9 mouse cellular contexts compared by ENCODE assay signal in genomic region chr9:57147205-57148143, GRCm38 (mm10). TPM values are rescaled to one million over a fixed set of nuclear protein-coding genes. Genes with fewer than 3 reads are reported as not detected.
DNase-seq lines count a peak whose midpoint lies in the region; ATAC-seq lines count a peak whose summit lies in the region.
"Had no signal": no experiment of that assay in that cellular context is flagged by ENCODE, and none has a peak within 500 bp of the region (broad histone marks: within the 10 kb centered on the region; RNA-seq: fewer than 3 reads in every experiment).

No protein-coding gene starts in this region.

- 7% methylated on average over 19 of the region's 19 CpGs for WGBS in heart, embryonic 16.5 days
- WGBS in liver, embryonic 13.5 days (ENCODE audit: insufficient replicate concordance) = 10% methylated on average over 19 of the region's 19 CpGs
- whole genome bisulfite sequencing in stomach, embryonic 15.5 days = 6% methylated on average over 19 of the region's 19 CpGs

- H3K9me3 ChIP-seq in heart, embryonic 16.5 days (replicated peaks; ENCODE audit: control insufficient read depth, low read length) = no peaks in the 10 kb centered on the region
- H3K9me3 ChIP-seq in liver, embryonic 13.5 days (replicated peaks) = no peaks in the 10 kb centered on the region
- H3K9me3 ChIP-seq in stomach, embryonic 15.5 days = no peaks in the 10 kb centered on the region

- H3K4me3 ChIP-seq in heart, embryonic 16.5 days (ENCODE audit: low read length) = peak overlapping the region; percentile 60
- peak overlapping the region; percentile 65 for H3K4me3 ChIP-seq in liver, embryonic 13.5 days (replicated peaks)
- H3K4me3 ChIP-seq in stomach, embryonic 15.5 days (replicated peaks) = peak overlapping the region; percentile 53

- peaks cover 10% of the 10 kb centered on the region for H3K4me1 ChIP-seq in heart, embryonic 16.5 days (ENCODE audit: control insufficient read depth, insufficient read depth, low read length)
- peaks cover 22% of the 10 kb centered on the region for H3K4me1 ChIP-seq in liver, embryonic 13.5 days (replicated peaks)
- H3K4me1 ChIP-seq in stomach, embryonic 15.5 days = 0 out of 2 replicates have a peak, but pooled peaks cover 10% of the 10 kb centered on the region

- DNase-seq in cerebellum, adult 11 months = peak; percentile 40
- no peak for DNase-seq in cerebellum, adult 18-20 months
- DNase-seq in thymus, postnatal 4 days = peak; percentile 20
- DNase-seq in thymus, postnatal 25 days = no peak
- no peak for DNase-seq in liver, embryonic 13.5 days
- DNase-seq in c-Kit-positive CD71-positive TER-119-positive erythroid progenitor cells, embryonic 14.5 days (ENCODE audit: low spot score) = no peak

- peak overlapping the region; percentile 81 for H3K9ac ChIP-seq in heart, embryonic 16.5 days (ENCODE audit: low read length)
- peak overlapping the region; percentile 69 for H3K9ac ChIP-seq in liver, embryonic 13.5 days
- peak overlapping the region; percentile 57 for H3K9ac ChIP-seq in stomach, embryonic 15.5 days

- H3K27ac ChIP-seq in heart, embryonic 16.5 days (ENCODE audit: low read length) = peak overlapping the region; percentile 91
- H3K27ac ChIP-seq in liver, embryonic 13.5 days = peak overlapping the region; percentile 19; the same call in 1 of the 2 replicates
- peak overlapping the region; percentile 91 for H3K27ac ChIP-seq in stomach, embryonic 15.5 days

- H3K27me3 ChIP-seq in heart, embryonic 16.5 days (ENCODE audit: control insufficient read depth, insufficient read depth, low read length) = no peaks in the 10 kb centered on the region
- H3K27me3 ChIP-seq in liver, embryonic 13.5 days = no peaks in the 10 kb centered on the region
- H3K27me3 ChIP-seq in stomach, embryonic 15.5 days (replicated peaks) = no peaks in the 10 kb centered on the region
- H3K27me3 ChIP-seq: CH12.LX had no signal

- peak overlapping the region; percentile 72 for H3K4me2 ChIP-seq in heart, embryonic 16.5 days (ENCODE audit: low read depth, low read length)
- peak overlapping the region; percentile 82 for H3K4me2 ChIP-seq in liver, embryonic 13.5 days
- H3K4me2 ChIP-seq in stomach, embryonic 15.5 days = peak overlapping the region; percentile 71

- no peak for ATAC-seq in heart, embryonic 16.5 days (replicated peaks; ENCODE audit: extremely low read depth, insufficient read depth, low FRiP score)
- no peak; the same call in 1 of the 2 replicates for ATAC-seq in liver, embryonic 13.5 days (ENCODE audit: low read depth)
- no peak for ATAC-seq in stomach, embryonic 15.5 days (ENCODE audit: insufficient read depth, low FRiP score, low read depth)

- peaks cover under 1% of the 10 kb centered on the region; the same call in 1 of the 2 replicates for H3K36me3 ChIP-seq in heart, embryonic 16.5 days (ENCODE audit: control insufficient read depth, insufficient read depth)
- no peaks in the 10 kb centered on the region for H3K36me3 ChIP-seq in liver, embryonic 13.5 days
- 0 out of 2 replicates have a peak, but pooled peaks cover 4% of the 10 kb centered on the region for H3K36me3 ChIP-seq in stomach, embryonic 15.5 days

RNA-seq across cellular contexts. Expression of gene Neil1, which starts 0.6 kb away (rescaled TPM):
- polyA plus RNA-seq in heart, embryonic 16.5 days (2015; fragmentation: Nextera tagmentation; extraction: Ambion mirVana) = 7.7 and 8.1 TPM in 2 replicates
- polyA plus RNA-seq in liver, embryonic 13.5 days (2015; fragmentation: Nextera tagmentation; extraction: Ambion mirVana) = 1.6 and 1.9 TPM in 2 replicates
- 7.3 and 7.9 TPM in 2 replicates for polyA plus RNA-seq in stomach, embryonic 15.5 days (2015; fragmentation: Nextera tagmentation; extraction: Ambion mirVana)

RNA-seq across cellular contexts. Expression of gene Commd4, which starts 10.7 kb away (rescaled TPM):
- polyA plus RNA-seq in heart, embryonic 16.5 days (2015; fragmentation: Nextera tagmentation; extraction: Ambion mirVana) = 70.7 and 73.5 TPM in 2 replicates
- 51.1 and 58.1 TPM in 2 replicates for polyA plus RNA-seq in liver, embryonic 13.5 days (2015; fragmentation: Nextera tagmentation; extraction: Ambion mirVana)
- 87.0 and 90.3 TPM in 2 replicates for polyA plus RNA-seq in stomach, embryonic 15.5 days (2015; fragmentation: Nextera tagmentation; extraction: Ambion mirVana)

RNA-seq across cellular contexts. Expression of gene Man2c1, which starts 17.0 kb away (rescaled TPM):
- polyA plus RNA-seq in heart, embryonic 16.5 days (2015; fragmentation: Nextera tagmentation; extraction: Ambion mirVana) = 58.0 and 60.3 TPM in 2 replicates
- polyA plus RNA-seq in liver, embryonic 13.5 days (2015; fragmentation: Nextera tagmentation; extraction: Ambion mirVana) = 17.3 and 19.5 TPM in 2 replicates
- polyA plus RNA-seq in stomach, embryonic 15.5 days (2015; fragmentation: Nextera tagmentation; extraction: Ambion mirVana) = 63.1 and 71.1 TPM in 2 replicates

Comparison
In these comparisons a context has a peak if more than half of its experiments do, and no peak if none do; other contexts are left out.
1. DNase-seq: peak in cerebellum, adult 11 months (single experiment) and thymus, postnatal 4 days (single experiment); none in cerebellum, adult 18-20 months (0 of 2), thymus, postnatal 25 days (single experiment), liver, embryonic 13.5 days (single experiment) and c-Kit-positive CD71-positive TER-119-positive erythroid progenitor cells, embryonic 14.5 days (single experiment).
2. H3K27ac ChIP-seq: peak in every context shown above with its lines; median percentile 91 in heart, embryonic 16.5 days; 91 in stomach, embryonic 15.5 days; 19 in liver, embryonic 13.5 days.
3. Peak in every context shown above with its lines, with median percentiles within 50 percentile points of each other: H3K4me2 ChIP-seq, H3K4me3 ChIP-seq and H3K9ac ChIP-seq.